ENCODE assay signal across 14 mouse cellular contexts in genomic region chr9:20721582-20721981, GRCm38 (mm10). TPM values are rescaled to one million over a fixed set of nuclear protein-coding genes. Genes with fewer than 3 reads are reported as not detected.
DNase-seq lines count a peak whose midpoint lies in the region; ATAC-seq and TF ChIP-seq lines count a peak whose summit lies in the region.
"Had no signal": no experiment of that assay in that cellular context is flagged by ENCODE, and none has a peak within 500 bp of the region (broad histone marks: within the 10 kb centered on the region; RNA-seq: fewer than 3 reads in every experiment).

No protein-coding gene starts in this region.

- no peaks in the 10 kb centered on the region for H3K9me3 ChIP-seq in hindbrain, embryonic 11.5 days (ENCODE audit: control insufficient read depth, low read length)
- peaks cover 12% of the 10 kb centered on the region; the same call in 1 of the 2 replicates for H3K9me3 ChIP-seq in hindbrain, embryonic 10.5 days
- H3K9me3 ChIP-seq: midbrain, embryonic 12.5 days had no signal

- H3K27ac ChIP-seq in hindbrain, embryonic 11.5 days (ENCODE audit: low read depth, low read length), result no peak overlapping the region
- no peak overlapping the region for H3K27ac ChIP-seq in hindbrain, embryonic 10.5 days
- H3K27ac ChIP-seq in heart, adult 2 months, result no peak overlapping the region
- H3K27ac ChIP-seq: limb, embryonic 12.5 days; midbrain, embryonic 12.5 days had no signal

- H3K27me3 ChIP-seq in hindbrain, embryonic 11.5 days (ENCODE audit: control insufficient read depth, insufficient read depth, low read length), result peaks cover 8% of the 10 kb centered on the region; the same call in 1 of the 2 replicates
- peaks cover 28% of the 10 kb centered on the region for H3K27me3 ChIP-seq in hindbrain, embryonic 10.5 days (ENCODE audit: insufficient read depth, poor library complexity, severe bottlenecking)
- H3K27me3 ChIP-seq in heart, adult 2 months (ENCODE audit: control insufficient read depth, insufficient read depth, low read length), result peaks cover 9% of the 10 kb centered on the region

- TF ChIP-seq POLR2A in heart, adult 2 months (IDR thresholded peaks at IDR 0.05; ENCODE audit: insufficient read depth, low read depth, low read length), result no peak

- H3K4me2 ChIP-seq in hindbrain, embryonic 11.5 days (replicated peaks; ENCODE audit: low read depth, low read length), result no peak overlapping the region
- H3K4me2 ChIP-seq: limb, embryonic 12.5 days; midbrain, embryonic 12.5 days had no signal

- WGBS in hindbrain, embryonic 11.5 days, result 75% methylated on average over 2 of the region's 2 CpGs
- WGBS in hindbrain, embryonic 10.5 days, result 73% methylated on average over 2 of the region's 2 CpGs
- 34% methylated on average over 2 of the region's 2 CpGs for WGBS in heart, adult 2 months

- no peak overlapping the region for H3K9ac ChIP-seq in hindbrain, embryonic 11.5 days (ENCODE audit: low read depth, low read length)
- no peak overlapping the region for H3K9ac ChIP-seq in heart, adult 2 months (ENCODE audit: low read depth, low read length)
- H3K9ac ChIP-seq: limb, embryonic 12.5 days; liver, postnatal 0 days; midbrain, embryonic 12.5 days had no signal

- intact Hi-C loops in heart, adult 2 months (cut with DNase I), result loop anchor here (10.0 kb wide), 1 partner anchor 257 kb away; the partner anchor contains the start of gene Zfp26

- DNase-seq in hindbrain, embryonic 11.5 days (ENCODE audit: low spot score), result no peak
- no peak for DNase-seq in hindbrain, embryonic 10.5 days (ENCODE audit: low spot score)
- peak; percentile 80 for DNase-seq in MN1 (ENCODE audit: low spot score)
- DNase-seq in embryo, embryonic 10.5 days (ENCODE audit: low spot score), result peak; percentile 53
- peak; percentile 53 for DNase-seq in kidney, postnatal 14 days
- DNase-seq in frontal cortex, postnatal 14 days (ENCODE audit: low spot score in 2 of 2), result no peak
- no peak for DNase-seq in cerebellum, postnatal 25 days
- DNase-seq in heart, adult 2 months, result no peak
- DNase-seq: liver, postnatal 0 days; right cerebral cortex, adult 18-20 months; thymus, postnatal 36 days had no signal

- peak; percentile 44 for ATAC-seq in hindbrain, embryonic 11.5 days (ENCODE audit: low FRiP score)
- ATAC-seq: liver, postnatal 0 days had no signal

- no peaks in the 10 kb centered on the region for H3K36me3 ChIP-seq in hindbrain, embryonic 11.5 days (ENCODE audit: control insufficient read depth, insufficient read depth, low read length)
- H3K36me3 ChIP-seq in hindbrain, embryonic 10.5 days, result peaks cover 31% of the 10 kb centered on the region
- no peaks in the 10 kb centered on the region for H3K36me3 ChIP-seq in heart, adult 2 months (ENCODE audit: control insufficient read depth, insufficient read depth, low read length)
- H3K36me3 ChIP-seq: limb, embryonic 12.5 days had no signal

- no peak for TF ChIP-seq CTCF in heart, adult 2 months (IDR thresholded peaks at IDR 0.05)

- peaks cover 3% of the 10 kb centered on the region; the same call in 1 of the 2 replicates for H3K4me1 ChIP-seq in hindbrain, embryonic 11.5 days (replicated peaks; ENCODE audit: control insufficient read depth, insufficient read depth, low read length)
- peaks cover 39% of the 10 kb centered on the region for H3K4me1 ChIP-seq in hindbrain, embryonic 10.5 days (replicated peaks)
- H3K4me1 ChIP-seq in heart, adult 2 months (ENCODE audit: control insufficient read depth, insufficient read depth, low read length), result no peaks in the 10 kb centered on the region

- H3K4me3 ChIP-seq in hindbrain, embryonic 11.5 days (ENCODE audit: low read depth, low read length), result no peak overlapping the region
- H3K4me3 ChIP-seq in hindbrain, embryonic 10.5 days, result no peak overlapping the region
- H3K4me3 ChIP-seq in heart, adult 2 months, result no peak overlapping the region
- H3K4me3 ChIP-seq: erythroblast, embryonic 14.5 days; limb, embryonic 12.5 days; midbrain, embryonic 12.5 days had no signal

- TF ChIP-seq EP300 in heart, adult 2 months (IDR thresholded peaks at IDR 0.05; ENCODE audit: insufficient read depth, low read depth, low read length), result no peak

- H3K79me2 ChIP-seq in heart, adult 2 months (replicated peaks; ENCODE audit: control insufficient read depth, insufficient read depth, low read length), result no peaks in the 10 kb centered on the region

RNA-seq across cellular contexts. Expression of gene Olfm2, which starts 24.6 kb away (rescaled TPM):
- polyA plus RNA-seq in hindbrain, embryonic 11.5 days (2014; fragmentation: Nextera tagmentation; extraction: Ambion mirVana), result 64.4 and 65.1 TPM in 2 replicates
- 46.9 and 76.4 TPM in 2 replicates for polyA plus RNA-seq in hindbrain, embryonic 10.5 days (2016; fragmentation: Nextera tagmentation; extraction: Ambion mirVana)
- total RNA-seq in heart, adult 2 months (2021), result under 1 TPM in 1 of 2 experiments, not detected in 1; 0.13 TPM
- 0.31 and 0.38 TPM in 2 replicates for polyA plus RNA-seq in heart, adult 2 months (2012; rRNA removed)
- polyA plus RNA-seq: erythroblast, embryonic 14.5 days had no signal

Comparison
In these comparisons a context has a peak if more than half of its experiments do, and no peak if none do; other contexts are left out.
1. DNase-seq: peak in MN1 (single experiment), embryo, embryonic 10.5 days (single experiment) and kidney, postnatal 14 days (single experiment); none in hindbrain, embryonic 11.5 days (single experiment), hindbrain, embryonic 10.5 days (single experiment), frontal cortex, postnatal 14 days (0 of 2), cerebellum, postnatal 25 days (0 of 2) and heart, adult 2 months (0 of 2).
2. RNA of gene Olfm2, which starts 24.6 kb away (polyA plus RNA-seq): 46.9 to 76.4 TPM in hindbrain, embryonic 10.5 days and 64.4 to 65.1 TPM in hindbrain, embryonic 11.5 days; 0.31 to 0.38 TPM in heart, adult 2 months; every median in the first group is over 10 times any median in the second.